Mouse (Mus musculus) thymus, postnatal 0 days (tissue): ENCODE data around the gene Pcif1. TPM values are rescaled to one million over a fixed set of nuclear protein-coding genes. Genes with fewer than 3 reads are reported as not detected.
"Not testable (repeated sequence)": the region's sequence is repeated elsewhere in the genome, so short reads cannot be mapped to it uniquely, and the experiment has no call there.

Source experiments
- DNase-seq: peaks from one replicate; pipeline ENCODE4 v3.0.0-alpha.2; 2015; ENCODE audit warnings: low spot score
- polyA plus RNA-seq: library from polyadenylated mRNA; unstranded; fragments of >200 nt; fragmentation: Nextera tagmentation; extraction: Ambion mirVana; gene quantifications from 2 replicates; pipeline ENCODE4 v1.2.1, GENCODE M21; 2015

Gene Pcif1
- 92.5 and 107 TPM in 2 replicates for polyA plus RNA-seq

- DNase-seq = peak; percentile 95
These were observed at the start of gene Pcif1 for GRCm38 (mm10) chr2:164879228-164879567. TSS of gene Pcif1 (plus strand) at chr2:164879304.

- no peak for DNase-seq
These were observed 48.1 kb upstream of the Pcif1 start for GRCm38 (mm10) chr2:164831029-164831428.

DNA sequence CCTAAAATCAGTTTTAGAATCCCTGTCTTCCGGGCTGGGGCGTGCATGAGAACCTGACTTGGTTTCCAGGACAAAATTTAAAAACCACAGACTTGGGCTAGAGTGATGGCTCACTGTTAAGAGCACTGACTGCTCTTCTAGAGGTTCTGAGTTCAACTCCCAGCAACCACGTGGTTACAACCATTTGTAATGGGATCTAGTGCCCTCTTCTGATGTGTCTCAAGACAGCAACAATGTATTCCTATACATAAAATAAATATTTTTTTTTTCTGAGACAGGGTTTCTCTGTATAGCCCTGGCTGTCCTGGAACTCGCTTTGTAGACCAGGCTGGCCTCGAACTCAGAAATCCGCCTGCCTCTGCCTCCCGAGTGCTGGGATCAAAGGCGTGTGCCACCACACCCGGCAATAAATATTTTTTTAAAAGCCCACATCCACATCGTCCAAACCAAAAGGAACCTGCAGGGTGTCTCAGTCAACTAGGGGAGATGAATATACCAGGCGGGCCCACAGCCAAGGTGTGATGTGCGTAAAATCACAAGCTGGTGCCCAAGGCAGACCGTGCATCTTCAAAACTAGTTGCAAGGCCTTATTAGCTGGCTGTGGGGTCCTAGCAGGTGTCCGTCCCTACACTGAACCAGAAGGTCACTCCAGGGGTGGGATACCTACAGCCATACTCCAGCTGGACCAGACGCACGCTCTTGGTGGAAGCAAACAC is 46.9 kb upstream of the Pcif1 start:
- no peak for DNase-seq

GRCm38 (mm10) chr2:164832748-164833301 is 46.3 kb upstream of the Pcif1 start, which contains the start of gene Ctsa:
TSS of gene Ctsa (plus strand) at chr2:164832873.
- peak; percentile 77 for DNase-seq

DNA sequence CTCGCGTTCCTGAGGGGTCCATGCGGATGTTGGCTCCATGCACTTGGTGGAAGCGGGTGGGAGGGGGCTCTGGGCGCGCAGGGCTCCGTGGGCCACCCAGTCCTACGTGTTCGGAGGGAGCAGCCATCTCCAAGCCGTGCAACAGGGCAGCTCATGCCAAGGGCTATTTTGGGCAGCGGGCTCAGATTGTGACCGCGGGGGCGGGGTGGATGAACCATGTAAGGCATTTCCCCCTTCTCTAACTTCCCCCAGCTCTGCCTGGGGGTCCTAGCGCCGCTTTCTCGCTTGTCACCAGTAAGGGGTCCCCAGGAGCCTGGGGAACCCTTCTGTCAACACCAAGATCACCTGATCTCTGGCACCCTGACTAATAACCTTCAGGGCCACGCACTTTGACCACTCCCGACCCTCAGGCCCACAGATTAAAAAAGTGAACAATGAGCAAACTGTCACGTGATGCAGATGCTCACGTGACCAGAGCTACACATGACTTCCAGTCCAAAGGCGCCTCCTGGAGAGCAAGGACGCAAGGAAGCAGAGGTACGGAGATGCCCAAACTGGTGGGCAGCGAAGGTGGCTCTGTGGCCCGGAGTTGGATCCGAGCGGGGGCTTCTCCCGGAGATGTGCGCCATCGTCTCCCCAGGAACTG is 45.7 kb upstream of the Pcif1 start, which contains the start of gene Neurl2:
Gene Neurl2, minus strand, starts transcription at position 143 of the 646 bp plus-strand sequence.
- peak; percentile 89 for DNase-seq

- DNase-seq = peak; percentile 58
These were observed 44.6 kb upstream of the Pcif1 start for GRCm38 (mm10) chr2:164834531-164834930.

GRCm38 (mm10) chr2:164835164-164835563 is 43.9 kb upstream of the Pcif1 start:
- no peak for DNase-seq

- peak; percentile 25 for DNase-seq
These were observed 33.3 kb upstream of the Pcif1 start for GRCm38 (mm10) chr2:164845782-164846181.

DNA sequence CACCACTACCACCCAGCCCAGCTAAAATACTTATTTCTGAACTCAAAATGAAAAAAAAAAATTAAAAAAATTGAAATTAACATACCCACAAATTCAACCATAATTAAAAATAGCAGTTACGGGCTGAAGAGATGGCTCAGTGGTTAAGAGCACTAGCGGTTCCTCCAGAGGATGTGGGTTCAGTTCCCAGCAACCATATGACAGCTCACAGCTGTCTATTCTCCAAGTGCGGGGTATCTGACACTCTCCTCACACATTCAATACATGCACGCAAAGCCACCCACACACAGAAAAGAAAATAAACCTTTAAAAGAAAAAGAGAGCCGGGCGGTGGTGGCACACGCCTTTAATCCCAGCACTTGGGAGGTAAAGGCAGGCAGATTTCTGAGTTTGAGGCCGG is 29.0 kb upstream of the Pcif1 start:
- DNase-seq = peak; percentile 81

DNA sequence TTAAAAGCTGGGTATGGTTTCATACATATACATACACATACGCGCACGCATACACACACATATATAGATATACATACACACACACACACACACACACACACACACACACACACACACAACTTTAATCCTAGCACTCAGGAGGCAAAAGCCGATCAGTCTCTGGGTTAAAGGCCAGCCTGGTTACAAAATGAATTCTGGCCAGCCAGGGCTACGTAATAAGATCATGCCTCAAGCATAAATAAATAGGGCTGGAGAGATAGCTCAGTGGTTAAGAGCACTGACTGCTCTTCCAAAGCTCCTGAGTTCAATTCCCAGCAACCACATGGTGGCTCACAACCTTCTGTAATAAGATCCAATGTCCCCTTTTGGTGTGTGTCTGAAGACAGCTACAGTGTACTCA is 23.5 kb upstream of the Pcif1 start:
- DNase-seq = not testable (repeated sequence)

- DNase-seq = no peak
These were observed 22.6 kb upstream of the Pcif1 start for GRCm38 (mm10) chr2:164856309-164857100.

GRCm38 (mm10) chr2:164857101-164857821 is 21.8 kb upstream of the Pcif1 start, which contains the start of gene Pltp:
TSS of gene Pltp (minus strand) at chr2:164857711.
- peak; percentile 50 for DNase-seq

DNA sequence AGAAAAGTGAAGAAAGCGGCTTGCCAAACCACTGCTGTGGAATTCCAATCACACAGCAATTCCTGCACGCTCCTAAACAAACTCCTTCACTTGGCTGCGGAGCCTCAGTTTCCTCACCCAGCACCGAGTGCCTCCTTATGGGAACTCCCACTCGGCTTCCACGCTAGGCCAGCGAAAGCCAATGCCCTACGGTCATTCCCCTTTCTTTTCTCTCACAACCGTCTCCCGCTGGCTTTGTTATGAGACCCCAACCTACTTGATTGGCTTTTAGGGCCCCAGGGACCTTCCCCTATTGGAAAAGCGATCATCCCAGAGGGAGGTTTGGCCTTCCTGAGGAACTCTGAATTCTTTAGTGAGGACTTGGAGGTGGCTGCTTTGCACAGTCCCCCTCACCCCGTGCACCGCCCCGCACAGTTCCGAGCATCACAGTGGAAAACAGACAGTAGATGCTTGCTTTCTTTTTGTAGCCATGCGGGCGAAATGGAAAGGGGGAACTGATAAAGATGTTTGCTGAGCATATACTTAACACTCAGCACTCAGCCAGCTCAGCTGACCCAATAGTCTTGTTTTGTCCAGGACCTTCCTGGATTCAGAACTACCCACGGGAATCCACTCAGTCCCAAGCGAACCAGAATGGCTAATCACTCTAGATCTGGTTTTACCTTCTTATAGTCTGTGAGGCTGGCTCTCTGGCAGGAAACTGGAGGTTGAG is 21.1 kb upstream of the Pcif1 start:
- no peak for DNase-seq

DNA sequence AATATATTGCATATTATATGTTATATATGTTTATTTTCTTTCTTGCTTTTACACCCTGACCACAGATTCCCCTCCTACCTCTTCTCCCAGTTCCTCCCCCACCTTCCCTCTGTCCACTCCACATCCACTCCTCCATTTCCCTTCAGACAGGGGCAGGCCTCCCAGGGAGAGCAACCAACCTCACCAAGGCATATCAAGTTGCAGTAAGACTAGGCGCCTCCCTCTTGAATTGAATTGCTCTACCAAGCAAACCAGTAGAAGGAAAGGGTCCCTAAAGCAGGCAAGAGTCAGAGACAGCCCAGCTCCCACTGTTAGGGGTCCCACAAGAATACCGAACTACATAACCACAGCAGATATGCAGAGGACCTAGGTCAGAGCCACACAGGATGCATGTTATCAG is 19.9 kb upstream of the Pcif1 start:
- no peak for DNase-seq

GRCm38 (mm10) chr2:164859640-164860432 is 19.3 kb upstream of the Pcif1 start:
- DNase-seq = no peak

GRCm38 (mm10) chr2:164861094-164861493 is 18.0 kb upstream of the Pcif1 start:
- no peak for DNase-seq

DNA sequence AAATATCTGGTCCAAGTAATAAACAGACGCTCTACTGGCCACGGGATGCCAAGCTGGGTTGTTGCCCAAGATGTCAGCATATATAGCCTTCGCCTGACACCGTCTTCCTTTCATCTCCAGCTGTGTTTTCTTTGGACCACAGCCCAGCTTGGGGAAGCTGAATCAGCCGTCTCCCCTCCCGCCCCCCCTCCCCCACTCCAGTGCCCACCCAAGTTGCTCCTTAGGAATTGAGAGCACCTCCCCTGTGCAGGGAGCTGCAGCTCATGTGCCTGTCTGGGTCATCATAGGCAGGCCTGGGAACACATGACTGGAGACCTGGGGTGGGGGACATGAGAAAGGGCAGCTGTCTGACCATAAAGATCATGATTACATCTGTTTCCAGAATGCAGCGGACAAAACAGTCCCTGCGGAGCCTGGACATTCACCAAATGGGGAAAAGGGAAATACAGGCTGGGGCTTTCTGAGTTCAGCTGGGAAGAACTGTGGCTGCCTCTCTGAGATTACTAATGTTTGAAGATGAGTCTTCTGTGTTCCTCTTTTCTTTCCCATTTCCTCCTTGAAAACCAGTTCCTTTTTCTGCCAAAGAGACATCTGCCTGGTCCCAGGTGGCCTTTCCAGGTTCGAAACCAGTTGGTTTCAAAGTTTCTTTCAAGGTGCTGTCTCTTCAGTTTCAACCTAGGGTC is 16.8 kb upstream of the Pcif1 start:
- no peak for DNase-seq

- DNase-seq = not testable (repeated sequence)
These were observed 15.7 kb upstream of the Pcif1 start for GRCm38 (mm10) chr2:164863411-164863810.

DNA sequence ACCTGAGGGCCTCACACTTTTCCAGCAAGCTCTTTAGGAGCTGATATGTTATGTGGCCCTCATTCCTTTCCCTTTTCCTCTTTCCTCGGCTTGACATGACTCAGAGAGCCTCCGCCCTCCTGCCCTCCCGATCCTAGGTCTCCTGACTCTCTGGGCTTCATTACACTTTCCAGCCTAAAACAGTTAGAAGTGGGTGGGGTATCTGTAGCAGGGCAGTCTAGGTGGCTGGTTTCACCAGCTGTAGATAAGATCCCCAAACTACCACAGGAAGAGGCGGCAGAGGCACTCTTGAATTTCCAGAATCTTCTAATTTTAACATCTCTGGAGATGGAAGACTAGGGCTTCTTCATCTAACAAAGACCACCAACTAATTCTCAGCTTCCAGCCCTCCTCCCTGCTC is 14.5 kb upstream of the Pcif1 start:
- no peak for DNase-seq
